Mouse (Mus musculus): Measurements from ENCODE around the gene Evc.

DNA sequence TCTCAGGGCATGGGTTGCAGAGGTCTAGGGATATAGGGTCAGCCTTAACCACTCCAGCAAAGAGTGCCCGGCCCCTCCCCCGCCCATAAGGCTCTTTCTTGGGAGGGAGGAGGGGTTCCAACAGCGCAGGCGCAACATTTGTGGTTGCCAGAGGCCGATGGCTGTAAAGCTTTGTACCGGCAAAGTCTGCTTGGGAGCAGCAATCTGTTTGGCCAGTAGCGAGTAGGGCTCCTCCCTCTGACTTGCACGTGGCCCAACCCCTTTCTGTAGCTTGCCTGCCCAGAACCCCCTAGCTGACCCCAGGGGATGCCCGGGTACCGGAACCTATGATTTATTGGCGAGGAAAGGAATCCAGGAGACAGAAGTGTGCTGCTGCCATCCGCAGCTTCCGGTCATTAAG, 92.5 kb downstream of the Evc start:
- TF ChIP-seq CTCF (IDR thresholded peaks at IDR 0.05; ENCODE audit: low read depth, low read length) (no peak), POLR2A (IDR thresholded peaks at IDR 0.05; ENCODE audit: extremely low read depth, insufficient read depth, low read length) (no peak)

All from liver, adult 2 months (tissue).